Mouse (Mus musculus) fibroblast of lung, adult 2 months (primary cell): Measurements from ENCODE around the gene Gm28372.
A peak's percentile ranks its signal among the peaks of the same experiment; 100 is the strongest.

ENCODE experiments used
- DNase-seq: peaks from one replicate; pipeline ENCODE4 v3.0.0-alpha.2; 2011; ENCODE audit warnings: low read depth

Gm28372 gene

DNA sequence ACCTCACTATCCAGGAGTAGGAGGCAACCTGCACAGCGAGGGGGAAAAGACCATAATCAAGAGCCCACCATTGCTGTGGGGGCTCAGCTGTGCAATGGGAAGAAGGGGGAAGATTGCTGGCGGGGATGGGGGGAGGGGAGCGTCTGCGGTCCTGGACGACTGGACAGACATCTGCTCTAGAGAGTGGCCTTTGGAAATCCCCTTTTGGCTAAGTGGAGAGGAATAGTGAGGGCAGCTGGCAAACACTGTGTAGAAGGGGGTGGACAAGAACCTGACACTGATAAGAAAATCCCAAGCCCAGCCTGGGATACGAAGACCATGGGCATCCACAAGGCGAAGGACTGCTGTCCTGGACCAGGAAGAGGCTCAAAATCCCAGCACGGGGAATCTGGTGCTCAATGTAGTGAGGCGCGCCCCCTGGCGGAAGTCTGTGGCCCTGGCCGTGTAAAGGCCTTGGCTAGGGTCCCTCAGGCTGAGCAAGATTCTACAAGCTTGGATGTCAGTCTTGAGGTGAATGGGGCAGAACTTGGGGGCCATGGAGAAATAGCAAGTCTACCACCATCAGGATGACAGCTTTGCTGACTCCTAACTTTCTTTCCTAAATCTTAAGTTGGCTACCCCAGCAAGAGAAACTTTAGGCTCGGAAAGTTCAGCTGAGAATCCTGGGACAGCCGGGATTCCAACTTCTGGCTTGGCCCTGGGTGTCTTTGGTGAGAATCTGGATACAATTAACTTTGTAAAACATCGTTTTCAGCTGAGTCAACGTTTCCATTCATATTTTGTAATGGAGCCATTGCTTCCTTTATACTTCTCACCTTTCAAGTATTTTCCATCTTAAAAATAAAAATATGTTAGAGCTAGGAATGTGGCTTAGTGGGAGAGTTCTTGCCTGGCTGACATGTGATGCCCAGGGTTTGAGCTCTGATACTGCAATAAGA is 6.8 kb downstream of the Gm28372 start:
- DNase-seq, result peak; percentile 69

DNA sequence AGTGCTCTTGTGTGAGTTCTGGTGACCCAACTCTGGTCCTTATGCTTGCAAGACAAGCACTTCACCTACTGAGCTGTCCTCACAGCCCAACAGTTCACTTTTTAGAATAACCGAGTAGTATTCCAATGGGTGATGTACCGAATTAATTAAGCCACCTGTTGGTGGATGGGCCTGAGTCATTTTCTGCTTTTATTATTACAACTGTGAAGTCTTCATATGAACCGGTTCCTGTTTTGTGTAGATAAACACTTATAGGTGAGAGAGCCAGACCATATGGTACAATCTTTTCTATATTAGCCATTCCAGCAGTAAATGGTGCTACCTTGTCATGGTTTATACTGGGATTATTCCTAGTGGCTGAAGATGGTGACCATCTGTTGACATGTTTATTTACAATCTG is 7.7 kb downstream of the Gm28372 start:
- no peak for DNase-seq

- no peak for DNase-seq
These were observed 9.2 kb downstream of the Gm28372 start for GRCm38 (mm10) chr2:130414094-130414856.

DNA sequence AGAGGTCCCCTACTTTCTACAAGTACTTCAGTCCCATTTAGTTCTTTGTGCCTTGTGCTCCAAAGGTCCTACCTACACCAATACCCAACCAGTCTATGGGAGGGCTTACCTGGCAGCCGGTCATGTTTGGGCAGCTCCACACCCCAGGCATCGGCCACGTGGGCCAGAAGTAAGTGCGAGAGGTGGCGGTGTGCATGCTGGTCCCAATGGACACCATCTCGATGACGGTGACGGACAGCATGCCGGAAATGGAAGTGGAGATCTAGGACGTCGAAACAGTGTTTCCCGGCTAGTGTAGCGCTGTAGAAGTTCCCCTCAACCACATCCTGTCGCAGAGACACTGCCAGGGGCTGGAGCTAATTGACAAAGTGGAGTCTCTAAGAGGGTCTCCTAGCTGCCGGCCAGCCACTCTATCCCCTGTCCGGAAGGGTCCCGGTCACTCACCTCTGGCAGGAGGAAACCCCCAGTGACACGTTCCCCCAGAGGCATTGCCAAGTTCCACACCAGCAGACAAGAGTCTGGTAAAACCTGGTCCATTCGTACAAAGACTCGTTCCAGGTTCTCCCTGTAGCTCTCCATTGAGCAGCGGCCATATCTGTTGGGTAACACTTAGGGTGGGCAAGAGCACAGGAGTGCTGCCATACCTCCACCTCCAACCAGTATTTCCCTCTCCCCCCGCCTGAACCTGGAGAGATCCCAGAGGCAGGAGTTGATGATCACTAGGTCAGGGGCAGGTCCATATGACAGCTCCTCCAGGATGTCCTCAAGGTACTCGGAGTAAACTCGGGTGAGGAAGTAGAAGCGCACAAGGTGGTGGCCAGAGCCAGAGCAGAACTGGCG is 17.0 kb downstream of the Gm28372 start:
- DNase-seq, result no peak

- DNase-seq, result no peak
These were observed 18.5 kb downstream of the Gm28372 start for GRCm38 (mm10) chr2:130423397-130424125.

DNA sequence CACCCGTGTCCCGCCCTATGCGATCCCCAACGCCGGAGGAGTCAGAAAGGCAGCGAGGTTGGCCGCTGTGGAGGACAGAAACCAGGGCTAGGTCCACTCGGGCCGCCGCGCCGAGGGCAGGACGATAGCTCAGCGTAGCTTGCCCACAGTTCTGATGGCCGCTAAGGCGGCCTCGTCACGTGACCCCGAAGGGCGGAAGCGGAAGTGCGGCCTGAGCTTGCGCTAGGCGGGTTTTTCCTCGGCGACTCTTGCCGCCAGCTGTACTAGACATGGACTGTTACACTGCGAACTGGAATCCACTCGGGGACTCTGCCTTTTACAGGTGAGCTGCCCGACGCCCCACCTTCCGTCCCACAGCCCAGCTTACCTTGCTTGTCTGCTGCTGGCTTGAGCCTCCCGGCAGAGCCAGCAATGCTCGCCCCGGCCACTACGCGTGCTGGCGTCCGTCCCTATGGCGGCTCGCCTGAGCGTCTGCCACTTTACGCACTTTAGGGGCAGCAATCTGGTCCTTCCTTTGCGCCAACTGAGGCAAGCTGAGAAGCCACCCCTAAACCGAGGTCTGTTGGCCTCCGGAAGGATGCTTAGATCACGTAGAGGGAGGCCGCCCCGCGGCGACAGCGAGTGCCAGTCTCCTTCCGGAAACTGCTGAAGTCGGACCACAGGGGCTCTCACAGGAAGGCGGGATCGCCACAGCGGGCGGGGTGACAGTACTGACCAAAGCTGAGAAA is 19.3 kb downstream of the Gm28372 start, which contains the start of the genes Vps16 and Pced1a:
Gene Vps16, plus strand, starts transcription at position 214 of the 728 bp plus-strand sequence.
Gene Pced1a, minus strand, starts transcription at position 576 of the 728 bp plus-strand sequence.
- DNase-seq, result peak; percentile 65

GRCm38 (mm10) chr2:130425112-130425511 is 20.1 kb downstream of the Gm28372 start:
- no peak for DNase-seq

DNA sequence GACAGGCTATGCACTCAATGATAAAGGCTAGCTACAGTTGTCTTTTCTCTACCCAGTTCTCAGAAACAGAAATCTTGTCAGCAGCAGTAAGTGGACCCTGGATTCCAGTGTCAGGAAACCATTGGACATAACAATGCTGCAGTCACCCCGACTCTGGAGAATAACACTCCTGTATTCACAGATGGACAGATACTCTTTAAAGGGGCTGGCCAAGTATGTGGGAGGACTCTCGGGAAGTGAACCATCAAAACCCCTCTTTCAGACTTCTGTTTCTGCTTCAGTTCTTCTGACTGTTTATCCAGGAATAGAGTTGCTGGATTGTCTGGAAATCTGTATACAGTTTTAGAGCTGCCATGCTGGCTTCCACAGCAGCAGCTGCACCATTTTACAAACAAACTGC is 24.8 kb downstream of the Gm28372 start:
- no peak for DNase-seq

- DNase-seq, result no peak
These were observed 25.4 kb downstream of the Gm28372 start for GRCm38 (mm10) chr2:130430484-130430883.

GRCm38 (mm10) chr2:130432157-130432556 is 27.1 kb downstream of the Gm28372 start:
- DNase-seq, result no peak

DNA sequence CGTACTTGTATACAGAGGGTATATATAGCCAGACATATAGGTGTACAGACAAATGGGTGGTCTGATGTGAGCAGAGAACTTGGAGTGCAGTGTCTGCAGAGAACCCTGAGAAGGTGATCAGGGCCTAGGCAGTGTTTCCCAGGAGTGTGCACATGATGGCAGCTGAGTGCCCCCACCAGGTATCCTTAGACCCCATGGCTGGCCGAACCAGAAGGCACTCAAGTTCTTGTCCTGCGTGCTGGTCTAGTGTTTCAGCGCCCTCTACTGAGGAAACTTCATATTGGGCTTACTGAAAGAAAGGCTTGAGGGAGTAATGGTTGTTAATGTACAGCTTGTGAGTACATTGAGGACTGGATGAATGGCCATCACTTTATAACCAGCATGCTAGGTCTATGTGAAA is 28.1 kb downstream of the Gm28372 start:
- DNase-seq, result no peak

DNA sequence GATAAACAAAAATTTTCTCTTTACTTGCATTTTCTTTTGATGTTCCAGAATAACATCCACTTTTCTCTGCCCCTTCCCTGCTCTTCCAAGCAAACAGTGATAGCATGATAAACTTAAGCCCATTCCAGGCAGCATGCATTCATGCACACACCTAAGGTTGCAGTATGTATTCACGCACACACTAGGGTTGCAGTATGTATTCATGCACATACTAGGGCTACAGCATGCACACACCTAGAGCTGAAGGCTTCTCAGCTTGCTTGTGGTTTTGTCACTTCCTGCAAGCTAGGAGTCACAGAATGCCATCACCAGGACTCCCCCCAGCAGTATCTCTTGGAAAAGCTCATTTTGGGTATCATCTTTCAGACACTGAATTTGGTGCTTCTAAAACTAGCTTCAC is 31.7 kb downstream of the Gm28372 start:
- no peak for DNase-seq

- DNase-seq, result no peak
These were observed 33.8 kb downstream of the Gm28372 start for GRCm38 (mm10) chr2:130438861-130439260.

DNA sequence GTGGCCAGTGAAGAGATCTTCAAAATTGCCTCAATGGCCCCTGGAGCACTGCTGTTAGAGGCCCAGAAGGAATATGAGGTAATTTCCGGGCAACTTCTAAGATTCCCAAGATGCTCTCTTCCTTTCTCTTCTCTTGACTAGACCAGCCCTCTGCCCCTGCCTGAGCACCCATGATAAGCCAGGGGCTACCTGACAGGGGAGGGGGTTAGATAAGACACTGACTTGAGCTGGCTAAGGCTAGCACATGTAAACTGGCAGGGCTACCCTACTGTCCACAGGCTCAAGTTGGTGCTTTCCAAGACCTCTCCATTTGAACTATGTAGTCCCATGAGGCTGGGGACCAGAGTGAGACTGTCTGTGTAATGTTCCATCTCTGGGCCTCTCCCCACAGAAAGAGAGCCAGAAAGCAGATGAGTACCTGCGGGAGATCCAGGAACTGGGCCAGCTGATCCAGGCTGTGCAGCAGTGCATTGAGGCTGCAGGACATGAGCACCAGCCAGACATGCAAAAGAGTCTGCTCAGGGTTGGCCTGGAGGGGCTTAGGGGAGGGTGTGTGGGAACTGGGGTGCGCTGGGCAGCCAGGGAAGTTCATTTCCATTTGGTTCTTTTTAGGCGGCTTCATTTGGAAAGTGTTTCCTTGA is 34.9 kb downstream of the Gm28372 start:
- no peak for DNase-seq

DNA sequence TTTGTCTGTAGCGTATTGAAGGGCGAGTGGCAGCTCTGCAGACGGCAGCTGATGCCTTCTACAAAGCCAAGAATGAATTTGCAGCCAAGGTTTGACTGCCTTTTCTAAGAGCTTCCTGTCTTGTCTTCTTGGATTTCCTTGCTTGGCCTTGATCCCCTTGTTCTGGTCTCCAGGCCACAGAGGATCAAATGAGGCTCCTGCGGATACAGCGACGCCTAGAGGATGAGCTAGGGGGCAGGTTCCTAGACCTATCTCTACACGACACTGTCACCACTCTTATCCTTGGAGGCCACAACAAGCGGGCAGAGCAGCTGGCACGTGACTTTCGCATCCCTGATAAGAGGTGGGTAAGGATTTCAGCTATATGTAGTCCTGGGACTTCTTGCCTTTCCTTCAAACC is 37.1 kb downstream of the Gm28372 start:
- DNase-seq, result no peak

- DNase-seq, result no peak
These were observed 43.4 kb downstream of the Gm28372 start for GRCm38 (mm10) chr2:130448449-130448848.

DNA sequence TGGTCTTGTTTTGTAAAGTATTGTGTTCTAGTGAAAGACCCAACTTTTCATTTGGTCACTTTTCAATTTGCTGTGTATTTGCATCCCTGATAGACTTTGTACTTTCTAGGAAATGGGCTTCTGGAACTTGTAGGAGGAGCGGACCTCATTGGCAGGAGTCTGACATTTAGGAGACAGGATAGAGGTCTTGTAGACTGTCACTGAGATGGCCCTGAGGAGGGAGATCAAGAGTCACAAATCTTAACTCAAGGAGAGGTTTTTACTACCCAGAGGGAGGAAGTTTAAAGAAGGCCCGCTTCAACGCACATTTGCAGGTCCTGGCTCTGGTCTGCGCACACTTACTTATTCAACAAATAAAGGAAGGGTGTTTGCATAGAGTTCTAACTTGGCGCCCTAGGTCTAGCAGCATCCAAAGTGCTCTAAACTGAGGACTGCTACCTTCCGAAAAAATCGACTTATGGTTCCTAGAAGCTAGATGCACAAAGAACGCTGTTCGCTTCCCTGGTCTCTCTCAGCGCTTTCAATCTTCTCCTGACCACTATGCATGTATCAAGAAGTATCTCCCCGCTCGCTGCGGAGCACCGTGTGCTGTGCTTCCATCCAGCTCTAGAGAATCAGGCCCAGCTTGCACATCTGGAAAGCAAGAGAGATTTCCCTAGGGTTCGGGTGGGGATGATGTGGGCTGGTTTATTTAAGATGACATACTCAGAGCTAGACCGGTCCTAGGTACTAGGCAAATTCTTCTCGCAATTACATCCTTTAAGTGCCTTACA is 44.2 kb downstream of the Gm28372 start:
- no peak for DNase-seq

DNA sequence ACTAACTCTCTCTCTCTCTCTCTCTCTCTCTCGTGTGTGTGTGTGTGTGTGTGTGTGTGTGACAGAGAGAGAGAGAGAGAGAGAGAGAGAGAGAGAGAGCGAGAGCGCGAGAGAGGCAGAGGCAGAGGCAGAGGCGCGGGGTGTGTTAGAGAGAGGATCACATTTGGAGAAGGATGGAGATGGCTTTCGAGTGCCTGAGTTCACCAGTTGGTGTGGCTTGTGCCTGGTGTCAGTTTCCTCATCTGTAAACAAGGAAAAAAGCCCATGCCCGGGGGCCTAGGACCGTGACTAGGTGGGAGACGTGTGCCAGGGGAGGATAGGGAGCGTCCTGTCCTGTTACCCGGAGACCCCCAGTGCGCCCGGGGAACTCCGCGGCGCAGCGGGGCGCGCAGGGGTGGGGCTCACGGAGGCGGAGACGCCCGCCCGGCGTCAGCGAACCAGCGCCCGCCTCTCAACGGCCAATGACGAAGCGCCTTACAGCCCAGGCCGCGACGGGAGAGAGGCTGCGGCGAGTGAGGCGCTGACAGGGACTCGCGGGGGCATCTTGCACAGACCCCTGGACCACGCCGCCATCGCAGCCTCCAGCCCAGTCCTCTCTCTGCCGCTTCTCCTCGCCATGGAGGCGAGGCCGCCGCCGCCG is 44.9 kb downstream of the Gm28372 start, which contains the start of gene Ptpra:
Gene Ptpra, plus strand, starts transcription at position 485 of the 640 bp plus-strand sequence.
- DNase-seq, result peak; percentile 52

GRCm38 (mm10) chr2:130450434-130450796 is 45.4 kb downstream of the Gm28372 start:
- no peak for DNase-seq
